Mouse (Mus musculus) olfactory bulb, adult 2 months (tissue): Measurements from ENCODE around the gene Gtf2h4. TPM values are rescaled to one million over a fixed set of nuclear protein-coding genes. Genes with fewer than 3 reads are reported as not detected.

Source experiments
- H3K27ac ChIP-seq: fragments of 200-500 bp; 2 replicates; pipeline ENCODE4 v1.5.1; 2012; ENCODE audit warnings: low read depth, low read length; ENCODE audit not compliant: insufficient read depth
- H3K4me1 ChIP-seq: fragments of 200-500 bp; 2 replicates; pipeline ENCODE4 v1.6.1; 2012; ENCODE audit warnings: low read length; ENCODE audit not compliant: control insufficient read depth, insufficient read depth
- H3K4me3 ChIP-seq: fragments of 200-500 bp; 2 replicates; pipeline ENCODE4 v1.5.1; 2012; ENCODE audit warnings: mild to moderate bottlenecking, low read depth, low read length, moderate library complexity; ENCODE audit not compliant: insufficient read depth
- CTCF ChIP-seq: fragments of 200-500 bp; IDR thresholded peaks from 2 replicates; pipeline ENCODE4 v1.5.1; 2012; ENCODE audit warnings: low read depth, mild to moderate bottlenecking, low read length, moderate library complexity; ENCODE audit not compliant: insufficient read depth
- POLR2A ChIP-seq: fragments of 200-500 bp; IDR thresholded peaks from 2 replicates; pipeline ENCODE4 v1.6.1; 2012; ENCODE audit warnings: mild to moderate bottlenecking, low read depth, low read length, moderate library complexity; ENCODE audit not compliant: insufficient read depth
- WGBS: fragments of 180-500 bp; shearing (Covaris S2); methylation state at CpG from one replicate; pipeline ENCODE4 v1.1.7; 2018; 5-methylcytosine and 5-hydroxymethylcytosine counted together
- polyA plus RNA-seq: library from polyadenylated mRNA; stranded (reverse); fragments of >200 nt; gene quantifications from 2 replicates; pipeline ENCODE4 v1.2.4, GENCODE M21; 2012; ENCODE audit warnings: low replicate concordance; ENCODE audit not compliant: missing spikeins, insufficient read depth, insufficient read length

The Gtf2h4 gene
- polyA plus RNA-seq, 1 experiment, result not detected

DNA sequence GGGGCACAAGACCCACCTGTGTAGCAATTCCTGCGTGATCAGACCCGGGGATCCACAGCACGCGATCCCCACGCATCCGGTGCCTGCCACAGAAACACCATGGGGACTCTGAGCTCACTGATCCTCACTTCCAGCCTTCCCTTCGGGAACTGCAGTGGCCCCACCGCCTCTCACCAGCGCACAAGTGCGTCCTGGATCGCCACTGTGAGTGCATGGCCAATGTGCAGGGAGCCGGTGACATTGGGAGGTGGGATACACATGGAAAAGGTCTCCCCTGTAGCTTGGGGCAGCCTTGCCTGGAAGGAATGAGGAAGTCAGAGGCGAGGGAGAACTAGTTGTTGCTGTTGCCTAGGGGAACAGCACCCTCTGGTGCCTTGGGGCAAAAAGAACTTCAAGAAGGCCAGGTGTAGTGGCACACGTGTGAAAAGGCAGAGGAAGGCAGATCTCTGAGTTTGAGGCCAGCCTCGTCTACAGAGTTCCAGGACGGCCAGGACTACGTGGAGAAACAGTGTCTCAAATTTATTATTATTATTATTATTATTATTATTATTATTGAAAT, 7.5 kb downstream of the Gtf2h4 start:
- 73% methylated on average over 17 of the region's 17 CpGs for WGBS
- Histone ChIP-seq H3K4me1 (peaks cover 17% of the 10 kb centered on the region), H3K4me3 (no peak overlapping the region), H3K27ac (no peak overlapping the region)
- TF ChIP-seq POLR2A (no peak), CTCF (no peak)

- 65% methylated on average over 2 of the region's 2 CpGs for whole genome bisulfite sequencing
- Histone ChIP-seq H3K4me1 (no peaks in the 10 kb centered on the region), H3K4me3 (no peak overlapping the region), H3K27ac (no peak overlapping the region)
- TF ChIP-seq POLR2A (no peak), CTCF (no peak)
Measured at GRCm38 (mm10) chr17:35653086-35653485, 20.5 kb downstream of the Gtf2h4 start.

DNA sequence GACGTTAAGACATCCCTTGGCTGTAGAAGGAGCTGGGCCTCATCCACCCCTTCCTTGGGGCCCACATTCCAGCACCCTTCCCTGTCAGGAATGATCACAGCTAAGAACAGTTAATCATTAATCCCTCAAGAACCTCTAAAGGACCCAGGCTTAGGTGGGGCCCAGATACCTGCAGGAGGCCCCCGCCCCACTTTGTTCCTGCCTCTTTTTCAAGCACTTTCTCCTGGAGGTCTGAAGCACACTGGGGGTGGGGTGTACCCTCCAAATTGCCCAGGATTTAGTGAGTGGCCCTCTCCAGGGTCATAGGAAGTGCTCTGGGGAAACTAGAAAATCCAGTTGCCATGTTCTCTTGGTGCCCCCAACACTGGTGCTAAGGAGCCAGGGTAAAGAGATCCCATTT, 24.1 kb downstream of the Gtf2h4 start:
- WGBS, result 84% methylated on average over 2 of the region's 2 CpGs
- Histone ChIP-seq H3K4me1 (no peaks in the 10 kb centered on the region), H3K27ac (no peak overlapping the region), H3K4me3 (no peak overlapping the region)
- no peak for TF ChIP-seq CTCF
- TF ChIP-seq POLR2A, result no peak

DNA sequence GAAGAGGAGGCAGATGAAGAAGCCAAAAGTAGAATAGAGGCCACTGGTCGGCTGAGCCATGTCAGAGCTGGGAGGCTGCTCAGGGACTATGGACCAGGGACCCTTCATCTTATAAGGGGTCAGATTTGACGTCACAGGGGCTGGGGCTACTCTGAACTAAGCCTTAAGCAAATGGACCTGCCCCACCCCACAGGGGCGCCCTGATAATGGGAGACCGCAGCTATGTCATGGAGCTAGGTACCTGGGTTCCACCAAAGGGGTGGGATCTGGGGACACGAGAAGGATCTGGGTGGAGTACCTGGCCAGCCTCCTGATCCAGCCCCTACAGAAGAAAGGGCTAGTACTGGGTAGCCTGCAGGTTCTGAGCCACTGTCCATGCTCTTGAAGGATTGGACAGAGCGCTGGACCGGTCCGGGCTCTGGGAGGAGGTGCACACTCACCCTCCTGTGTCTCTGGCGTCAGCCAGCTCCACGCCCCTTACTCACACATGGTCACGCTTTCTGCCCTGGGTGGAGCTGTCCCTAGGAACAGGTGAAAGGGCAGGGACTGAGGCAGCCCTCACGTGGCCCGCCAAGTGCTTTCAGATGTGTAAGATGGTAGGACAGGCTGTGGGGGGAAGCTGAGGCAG, 29.8 kb downstream of the Gtf2h4 start, which contains the start of gene Mucl3:
Mucl3 (minus strand) TSS at position 87 of the 628 bp plus-strand sequence.
- WGBS, result 71% methylated on average over 13 of the region's 13 CpGs
- Histone ChIP-seq H3K4me1 (no peaks in the 10 kb centered on the region), H3K4me3 (no peak within 1 kb of the TSS), H3K27ac (no peak within 1 kb of the TSS)
- TF ChIP-seq POLR2A (no peak), CTCF (no peak)

- H3K4me3 ChIP-seq, result no peak overlapping the region
- WGBS, result 81% methylated on average over 6 of the region's 6 CpGs
Measured at GRCm38 (mm10) chr17:35639352-35639751, 34.2 kb downstream of the Gtf2h4 start.

DNA sequence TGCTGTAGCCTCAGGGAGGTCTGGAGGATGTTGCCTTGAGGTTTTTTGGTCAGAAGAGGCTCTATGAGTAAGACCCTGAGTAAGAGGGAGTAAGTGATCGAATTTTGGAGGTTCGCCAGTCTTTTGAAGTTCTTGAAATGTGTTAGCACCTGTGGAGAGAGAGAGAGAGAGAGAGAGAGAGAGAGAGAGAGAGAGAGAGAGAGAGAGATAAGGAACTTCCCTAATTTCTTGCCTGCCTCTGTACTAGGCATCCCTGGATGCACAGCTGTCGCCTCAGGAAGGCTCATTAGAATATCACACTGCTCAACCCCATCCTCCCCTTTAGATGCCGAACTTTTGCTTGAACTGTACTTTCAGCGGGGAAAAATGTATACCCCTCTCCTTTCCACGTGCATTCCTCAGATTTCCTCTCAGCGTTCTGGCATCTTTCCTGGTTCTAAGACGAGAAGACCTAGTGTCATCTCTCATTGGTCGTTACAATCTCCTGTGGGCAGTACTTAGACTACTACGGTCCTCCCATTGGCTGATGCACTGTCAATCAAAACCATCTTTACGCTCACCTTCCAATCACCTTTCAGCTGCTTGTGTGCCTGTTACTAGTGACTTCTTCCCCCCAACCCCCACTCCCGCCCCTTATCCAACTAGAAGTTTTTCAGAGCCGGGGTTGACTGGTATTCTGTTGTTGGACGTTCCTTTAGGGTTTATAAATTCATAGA, 34.9 kb downstream of the Gtf2h4 start:
- TF ChIP-seq POLR2A, result no peak
- no peak for TF ChIP-seq CTCF
- no peak overlapping the region for H3K4me3 ChIP-seq
- H3K27ac ChIP-seq, result no peak overlapping the region
- peaks cover 11% of the 10 kb centered on the region for H3K4me1 ChIP-seq
- 31% methylated on average over 14 of the region's 14 CpGs for WGBS

More at GRCm38 (mm10) chr17:35639352-35639751, 34.2 kb downstream of the Gtf2h4 start:
- H3K27ac ChIP-seq, result no peak overlapping the region
- TF ChIP-seq POLR2A (no peak), CTCF (no peak)
- H3K4me1 ChIP-seq, result peaks cover 7% of the 10 kb centered on the region; the same call in 1 of the 2 replicates

- whole genome bisulfite sequencing, result 44% methylated on average over 5 of the region's 5 CpGs
- Histone ChIP-seq H3K27ac (no peak overlapping the region), H3K4me1 (peaks cover 13% of the 10 kb centered on the region), H3K4me3 (no peak overlapping the region)
- TF ChIP-seq CTCF (no peak), POLR2A (no peak)
Measured at GRCm38 (mm10) chr17:35636363-35636762, 37.2 kb downstream of the Gtf2h4 start.

DNA sequence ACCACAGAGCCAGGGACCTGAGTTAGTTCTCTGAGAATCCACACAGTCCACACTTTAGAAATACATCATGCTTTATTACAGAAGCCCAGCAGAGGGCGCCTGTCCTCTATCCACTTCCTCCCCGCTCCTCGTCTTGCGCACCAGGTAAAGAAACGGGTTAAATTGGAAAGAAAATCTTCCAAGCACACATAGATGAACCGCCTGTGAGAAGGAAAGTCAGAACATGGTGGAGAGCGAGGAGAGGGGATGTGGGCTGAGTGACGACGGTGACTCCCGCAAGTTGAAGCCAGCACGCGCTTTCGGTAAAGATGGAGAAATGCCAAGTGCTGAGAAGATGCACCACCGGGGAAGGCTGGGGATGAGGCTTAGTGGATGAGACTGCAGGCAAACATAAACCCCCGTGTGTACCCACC, 37.8 kb downstream of the Gtf2h4 start:
- WGBS, result 2% methylated on average over 15 of the region's 15 CpGs
- Histone ChIP-seq H3K27ac (no peak overlapping the region), H3K4me1 (peaks cover 13% of the 10 kb centered on the region), H3K4me3 (peak overlapping the region; percentile 54)
- TF ChIP-seq POLR2A (no peak), CTCF (peak; percentile 63)

DNA sequence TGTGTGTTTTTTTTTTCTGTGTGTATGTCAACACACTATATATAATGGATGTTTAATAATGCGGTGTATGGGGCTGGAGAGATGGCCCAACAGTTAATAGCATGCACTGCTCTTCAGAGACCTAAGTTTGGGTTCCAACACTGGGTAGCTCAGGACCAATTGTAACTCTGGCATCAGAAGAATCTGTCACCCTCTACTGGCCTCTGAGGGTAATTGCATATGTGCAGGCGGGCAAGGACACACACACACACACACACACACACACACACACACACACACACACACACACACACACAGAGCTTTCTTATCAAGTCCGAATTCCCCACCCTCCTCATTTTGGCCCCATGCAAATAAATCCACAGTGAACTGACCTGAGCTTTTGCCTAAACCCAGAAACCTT, 38.3 kb downstream of the Gtf2h4 start:
- WGBS, result 91% methylated on average over 2 of the region's 3 CpGs
- TF ChIP-seq CTCF (peak; percentile 23; the same call in 1 of the 2 replicates), POLR2A (no peak)
- Histone ChIP-seq H3K4me3 (no peak overlapping the region), H3K27ac (no peak overlapping the region), H3K4me1 (peaks cover 13% of the 10 kb centered on the region)
